Mouse (Mus musculus) liver, postnatal 0 days (tissue): ENCODE data around the gene Nnat.

ENCODE experiments used
- CTCF ChIP-seq: sonication (generic); IDR thresholded peaks from 2 replicates; pipeline ENCODE4 v1.5.1; 2016; ENCODE audit warnings: antibody characterized with exemption, low read depth
- EP300 ChIP-seq: IDR thresholded peaks from 2 replicates; pipeline ENCODE4 v1.6.1; 2016; ENCODE audit warnings: antibody characterized with exemption, low read depth, mild to moderate bottlenecking

DNA sequence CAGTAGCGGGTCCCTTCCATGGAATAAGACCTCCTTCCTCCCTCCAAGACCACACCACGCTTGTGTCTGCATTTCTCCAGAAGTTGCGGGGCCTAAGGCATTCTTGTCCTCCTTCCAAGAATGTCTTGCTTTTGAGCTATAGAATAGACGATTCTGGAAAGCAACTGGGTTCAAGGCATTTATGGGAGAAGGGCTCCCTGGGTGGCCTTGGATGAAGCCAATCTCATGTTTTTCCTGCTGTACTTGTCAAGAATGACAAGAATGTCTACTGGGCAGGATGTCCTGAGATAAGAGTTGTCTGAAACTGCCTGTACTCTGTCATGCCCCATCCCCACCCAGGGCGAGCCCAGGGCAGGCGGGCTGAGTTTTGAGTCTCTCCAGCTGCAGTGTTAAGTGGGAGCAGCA is 41.6 kb downstream of the Nnat start:
- TF ChIP-seq CTCF (no peak), EP300 (no peak)
